ENCODE assay signal across 8 mouse cellular contexts in the genomic region with DNA sequence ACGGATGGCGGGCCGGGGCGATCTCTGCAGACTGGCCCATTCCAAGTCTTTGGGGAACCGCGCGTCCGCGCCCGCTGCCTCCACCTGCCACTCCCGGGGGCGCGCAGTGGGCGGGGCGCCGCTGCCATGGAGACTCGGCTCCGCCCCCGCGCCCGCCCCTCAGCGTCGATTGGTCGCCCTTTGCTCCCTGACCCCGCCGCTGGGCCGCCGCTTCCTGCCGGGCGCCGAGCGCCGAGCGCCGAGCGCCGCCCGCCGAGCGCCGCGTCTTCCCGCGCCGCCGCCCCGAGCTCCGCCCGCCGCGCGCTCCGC. TPM values are rescaled to one million over a fixed set of nuclear protein-coding genes. Genes with fewer than 3 reads are reported as not detected.
DNase-seq lines count a peak whose midpoint lies in the region; ATAC-seq and TF ChIP-seq lines count a peak whose summit lies in the region.

A gene (plus strand): TSS at position 216 of the 309 bp plus-strand sequence.

- H3K27ac ChIP-seq in gastrocnemius, adult 2 months, result peak within 1 kb of the TSS; percentile 90
- peak within 1 kb of the TSS; percentile 84 for H3K27ac ChIP-seq in hindbrain, embryonic 16.5 days (ENCODE audit: low read depth, low read length)

- no peaks in the 10 kb centered on the region for H3K27me3 ChIP-seq in hindbrain, embryonic 16.5 days (replicated peaks; ENCODE audit: control insufficient read depth, insufficient read depth, low read length)

- no peak for TF ChIP-seq CTCF in gastrocnemius, adult 2 months (IDR thresholded peaks at IDR 0.05)

- no peaks in the 10 kb centered on the region for H3K9me3 ChIP-seq in hindbrain, embryonic 16.5 days (ENCODE audit: control insufficient read depth, low read length)

- under 1% methylated on average over 38 of the region's 53 CpGs for WGBS in hindbrain, embryonic 16.5 days

- DNase-seq in WW6 (ENCODE audit: low read depth, low spot score), result peak; percentile 71
- DNase-seq in cerebellum, postnatal 25 days, result peak; percentile 93 to 98
- DNase-seq in gastrocnemius, adult 2 months, result peak; percentile 94
- DNase-seq in left cerebral cortex, adult 18-20 months (ENCODE audit: low spot score in 2 of 2), result peak; percentile 93 to 97
- DNase-seq in lung, postnatal 4 days, result peak; percentile 90 to 93
- DNase-seq in retina, postnatal 7 days (ENCODE audit: low read depth, low spot score), result peak; percentile 77
- peak; percentile 79 to 82 for DNase-seq in urinary bladder, adult 18-20 months (ENCODE audit: low spot score in 2 of 2)

- intact Hi-C loops in gastrocnemius, adult 2 months (cut with DNase I), result loop anchor here (2.0 to 5.0 kb wide), 3 partner anchors 51 to 179 kb away; no protein-coding TSS in a partner anchor

- H3K36me3 ChIP-seq in hindbrain, embryonic 16.5 days (ENCODE audit: control insufficient read depth, insufficient read depth, low read length), result no peaks in the 10 kb centered on the region

- H3K9ac ChIP-seq in hindbrain, embryonic 16.5 days (ENCODE audit: low read depth, low read length), result peak within 1 kb of the TSS; percentile 95

- H3K4me3 ChIP-seq in gastrocnemius, adult 2 months, result peak within 1 kb of the TSS; percentile 84
- peak within 1 kb of the TSS; percentile 97 for H3K4me3 ChIP-seq in hindbrain, embryonic 16.5 days (ENCODE audit: low read length)

- H3K4me2 ChIP-seq in hindbrain, embryonic 16.5 days (ENCODE audit: low read length), result peak within 1 kb of the TSS; percentile 64

- ATAC-seq in hindbrain, embryonic 16.5 days, result peak; percentile 86

- peaks cover 27% of the 10 kb centered on the region for H3K4me1 ChIP-seq in hindbrain, embryonic 16.5 days (ENCODE audit: control insufficient read depth, insufficient read depth, low read depth, low read length)

RNA-seq across cellular contexts. Expression of the gene that starts here (rescaled TPM):
- 10 to 100 TPM; 35.6 to 37.2 TPM for total RNA-seq in gastrocnemius, adult 2 months (2021)
- polyA plus RNA-seq in hindbrain, embryonic 16.5 days (2015; fragmentation: Nextera tagmentation; extraction: Ambion mirVana), result 33.8 and 40.2 TPM in 2 replicates
- total RNA-seq in left cerebral cortex, adult 18-20 months (2021), result 10 to 100 TPM; 51.5 to 60.6 TPM

Comparison
In these comparisons a context has a peak if more than half of its experiments do, and no peak if none do; other contexts are left out.
1. Peak in every context shown above with its lines: DNase-seq, ATAC-seq, H3K4me3 ChIP-seq and H3K27ac ChIP-seq.